Mouse (Mus musculus) ES-Bruce4 (cell line): ENCODE data around the gene Cldn15.
"Not testable (repeated sequence)": the region's sequence is repeated elsewhere in the genome, so short reads cannot be mapped to it uniquely, and the experiment has no call there.

ENCODE experiments used
- CTCF ChIP-seq: IDR thresholded peaks from one replicate; pipeline ENCODE4 v1.8.1; 2011; ENCODE audit warnings: low read depth, low read length
- EP300 ChIP-seq: IDR thresholded peaks from 2 replicates; pipeline ENCODE4 v1.6.1; 2011; ENCODE audit warnings: low read depth, low read length; ENCODE audit not compliant: insufficient read depth
- POLR2A ChIP-seq: IDR thresholded peaks from one replicate; pipeline ENCODE4 v1.8.1; 2011; ENCODE audit warnings: low read length; ENCODE audit not compliant: insufficient read depth

DNA sequence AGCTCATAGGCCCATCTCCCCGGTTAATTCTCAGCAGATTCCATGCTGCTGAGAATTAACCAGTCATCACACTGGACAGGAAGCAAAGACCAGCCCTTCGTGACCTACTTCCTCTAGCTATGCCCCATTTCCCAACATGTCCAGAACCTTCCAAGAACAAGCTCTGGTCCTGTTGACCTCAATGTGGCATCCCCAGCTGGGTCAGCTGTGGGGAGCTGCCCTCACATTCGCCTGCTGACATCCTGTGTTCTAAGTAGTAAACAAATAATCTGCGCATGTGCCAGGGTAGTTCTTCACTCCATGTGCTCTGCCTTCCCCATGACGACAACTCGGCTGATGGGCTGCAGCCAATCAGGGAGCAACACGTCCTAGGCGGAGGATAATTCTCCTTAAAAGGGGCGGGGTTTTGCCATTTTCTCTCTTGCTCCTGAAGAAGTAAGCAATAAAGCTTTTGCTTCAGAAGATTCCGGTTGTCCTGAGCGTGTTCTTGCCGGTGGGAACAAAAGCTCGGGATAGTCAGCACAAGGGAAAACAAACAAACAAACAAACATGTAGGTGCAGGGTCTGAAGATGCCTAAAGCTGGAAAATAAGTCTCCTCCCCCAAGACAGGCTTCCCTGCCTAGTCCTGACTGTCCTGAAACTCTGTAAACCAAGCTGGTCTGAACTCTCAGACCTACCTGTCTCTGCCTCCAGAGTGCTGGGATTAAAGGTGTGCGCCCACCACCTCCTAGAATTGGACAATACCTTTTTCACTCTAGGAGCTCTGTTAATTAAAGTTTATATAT lies 16.7 kb upstream of the Cldn15 start:
- not testable (repeated sequence) for TF ChIP-seq CTCF, POLR2A, EP300
